ENCODE assay signal across 23 mouse cellular contexts in genomic region chr5:29759318-29759717, GRCm38 (mm10). TPM values are rescaled to one million over a fixed set of nuclear protein-coding genes. Genes with fewer than 3 reads are reported as not detected.
"Had no signal": no experiment of that assay in that cellular context is flagged by ENCODE, and none has a peak within 500 bp of the region (broad histone marks: within the 10 kb centered on the region; RNA-seq: fewer than 3 reads in every experiment).

No protein-coding gene starts in this region.

- H3K27ac ChIP-seq: neural tube, embryonic 13.5 days; neural tube, embryonic 15.5 days; stomach, embryonic 15.5 days; stomach, postnatal 0 days had no signal

- H3K4me1 ChIP-seq: neural tube, embryonic 13.5 days; neural tube, embryonic 15.5 days; stomach, embryonic 15.5 days had no signal

- H3K9me3 ChIP-seq: neural tube, embryonic 13.5 days; neural tube, embryonic 15.5 days; stomach, embryonic 15.5 days had no signal

- H3K4me3 ChIP-seq: neural tube, embryonic 13.5 days; neural tube, embryonic 15.5 days; stomach, embryonic 15.5 days had no signal

- DNase-seq: retina, postnatal 1 day; right cerebral cortex, adult 18-20 months; right cerebral cortex, postnatal 14 days; right cerebral cortex, postnatal 25 days; right cerebral cortex, postnatal 4 days; spleen, adult 18-20 months; thymus, adult 18-20 months; thymus, adult 2 months; thymus, postnatal 14 days; thymus, postnatal 25 days; thymus, postnatal 36 days; thymus, postnatal 4 days had no signal

- H3K9ac ChIP-seq: neural tube, embryonic 13.5 days; neural tube, embryonic 15.5 days; stomach, embryonic 15.5 days had no signal

- H3K27me3 ChIP-seq: neural tube, embryonic 13.5 days; neural tube, embryonic 15.5 days; stomach, embryonic 15.5 days had no signal

RNA-seq across cellular contexts. Expression of gene Gm5129, which starts 23.6 kb away (rescaled TPM):
- polyA plus RNA-seq: neural tube, embryonic 13.5 days; neural tube, embryonic 14.5 days; neural tube, embryonic 15.5 days; small intestine, adult 2 months; spleen, adult 2 months; stomach, embryonic 14.5 days; stomach, embryonic 15.5 days; stomach, embryonic 16.5 days; stomach, postnatal 0 days; thymus, postnatal 0 days; urinary bladder, adult 2 months had no signal
